17 mouse cellular contexts compared by ENCODE assay signal in the genomic region with DNA sequence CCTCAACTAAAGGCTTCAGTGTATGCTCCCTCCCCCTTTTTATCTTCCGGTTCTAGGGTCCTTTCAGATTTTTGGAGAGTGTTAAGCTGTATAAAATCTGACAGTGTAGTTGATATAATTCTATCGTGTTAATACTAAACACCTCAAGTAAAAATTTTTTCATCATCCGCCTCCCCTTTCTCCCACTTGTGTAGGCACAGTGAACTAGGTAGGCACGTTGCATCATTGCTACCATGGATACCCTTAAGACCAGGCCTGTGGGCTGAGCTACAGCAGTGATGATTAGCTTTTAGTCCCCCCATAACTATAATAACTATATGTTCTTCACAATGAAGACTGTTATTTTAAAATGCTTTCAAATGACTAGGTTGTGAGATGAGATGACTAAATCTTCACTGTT. TPM values are rescaled to one million over a fixed set of nuclear protein-coding genes. Genes with fewer than 3 reads are reported as not detected.
DNase-seq lines count a peak whose midpoint lies in the region; TF ChIP-seq lines count a peak whose summit lies in the region.
"Had no signal": no experiment of that assay in that cellular context is flagged by ENCODE, and none has a peak within 500 bp of the region (broad histone marks: within the 10 kb centered on the region; RNA-seq: fewer than 3 reads in every experiment).

No protein-coding gene starts in this region.

- intact Hi-C loops in gastrocnemius, adult 2 months (cut with DNase I) = no loop called here
- intact Hi-C loops in left cerebral cortex, adult 2 months (cut with DNase I) = loop anchor here (2.0 kb wide), 1 partner anchor 99 kb away; no protein-coding TSS in a partner anchor
- intact Hi-C loops in left cerebral cortex, postnatal 36 days (cut with DNase I) = loop anchor here (5.0 kb wide), 1 partner anchor 105 kb away; no protein-coding TSS in a partner anchor

- H3K9me3 ChIP-seq in MEL (replicated peaks; ENCODE audit: insufficient read depth, low read length) = no peaks in the 10 kb centered on the region
- H3K9me3 ChIP-seq: embryonic facial prominence, embryonic 13.5 days; forebrain, embryonic 12.5 days; heart, embryonic 12.5 days; hindbrain, embryonic 10.5 days had no signal

- no peak overlapping the region for H3K4me3 ChIP-seq in gastrocnemius, adult 2 months
- H3K4me3 ChIP-seq in left cerebral cortex, adult 2 months = peak overlapping the region; percentile 52
- H3K4me3 ChIP-seq in MEL (ENCODE audit: control insufficient read depth in 1 of 2, insufficient read depth in 1 of 2, low read depth in 2 of 2, low read length in 2 of 2) = no peak overlapping the region
- H3K4me3 ChIP-seq: embryonic facial prominence, embryonic 13.5 days; forebrain, embryonic 12.5 days; heart, embryonic 12.5 days; hindbrain, embryonic 10.5 days had no signal

- TF ChIP-seq EP300 in MEL (IDR thresholded peaks at IDR 0.05; ENCODE audit: low read depth in 1 of 2, low read length in 2 of 2) = no peak

- TF ChIP-seq RAD21 in MEL (IDR thresholded peaks at IDR 0.05; ENCODE audit: low read depth, low read length) = no peak

- no peaks in the 10 kb centered on the region for H3K27me3 ChIP-seq in MEL (ENCODE audit: control insufficient read depth in 1 of 2, insufficient read depth in 2 of 2, low read length in 2 of 2)
- H3K27me3 ChIP-seq: embryonic facial prominence, embryonic 13.5 days; forebrain, embryonic 12.5 days; heart, embryonic 12.5 days had no signal

- H3K27ac ChIP-seq in gastrocnemius, adult 2 months = peak overlapping the region; percentile 56
- H3K27ac ChIP-seq in left cerebral cortex, adult 2 months = peak overlapping the region; percentile 87
- H3K27ac ChIP-seq in MEL (ENCODE audit: control insufficient read depth, low read depth, low read length) = no peak overlapping the region
- H3K27ac ChIP-seq: embryonic facial prominence, embryonic 13.5 days; forebrain, embryonic 12.5 days; hindbrain, embryonic 10.5 days; hindbrain, embryonic 14.5 days had no signal

- TF ChIP-seq POLR2A in MEL (IDR thresholded peaks at IDR 0.05; ENCODE audit: control insufficient read depth in 1 of 2, insufficient read depth in 1 of 2, low read depth in 1 of 2, low read length in 2 of 2, poor library complexity in 1 of 2) = no peak

- peaks cover 5% of the 10 kb centered on the region; the same call in 1 of the 2 replicates for H3K79me2 ChIP-seq in MEL (ENCODE audit: control insufficient read depth, insufficient read depth, low read length, poor library complexity)

- peaks cover 0 to 21% of the 10 kb centered on the region in 2 experiments; a peak in 3 of 4 replicates for H3K36me3 ChIP-seq in MEL (ENCODE audit: control insufficient read depth in 1 of 2, insufficient read depth in 2 of 2, low read length in 2 of 2)
- H3K36me3 ChIP-seq: embryonic facial prominence, embryonic 13.5 days; forebrain, embryonic 12.5 days; heart, embryonic 12.5 days; hindbrain, embryonic 10.5 days had no signal

- peaks cover 3 to 9% of the 10 kb centered on the region in 2 experiments; a peak in 3 of 4 replicates for H3K4me1 ChIP-seq in MEL (ENCODE audit: control insufficient read depth in 1 of 2, insufficient read depth in 2 of 2, low read length in 2 of 2)

- no peak overlapping the region for H3K9ac ChIP-seq in MEL (ENCODE audit: control insufficient read depth, low read depth, low read length, poor library complexity, severe bottlenecking)
- H3K9ac ChIP-seq: embryonic facial prominence, embryonic 13.5 days; forebrain, embryonic 12.5 days; heart, embryonic 12.5 days; hindbrain, embryonic 14.5 days had no signal

- TF ChIP-seq CTCF in gastrocnemius, adult 2 months (IDR thresholded peaks at IDR 0.05) = no peak
- TF ChIP-seq CTCF in left cerebral cortex, adult 2 months (IDR thresholded peaks at IDR 0.05) = no peak
- TF ChIP-seq CTCF in MEL (IDR thresholded peaks at IDR 0.05 in 2 of 3, conservative IDR thresholded peaks at IDR 0.05 in 1 of 3; ENCODE audit: control insufficient read depth in 1 of 3, insufficient read depth in 1 of 3, low read depth in 2 of 3, low read length in 3 of 3, poor library complexity in 1 of 3, severe bottlenecking in 1 of 3) = no peak

- DNase-seq in gastrocnemius, adult 2 months = no peak
- no peak for DNase-seq in gastrocnemius, adult 18-20 months (ENCODE audit: low spot score)
- DNase-seq in left cerebral cortex, adult 2 months (ENCODE audit: extremely low spot score in 1 of 2, low spot score in 2 of 2) = no peak
- no peak for DNase-seq in left cerebral cortex, postnatal 36 days (ENCODE audit: low spot score in 2 of 2)
- no peak for DNase-seq in MEL (ENCODE audit: low read depth, low spot score)
- peak; percentile 75 for DNase-seq in brain, adult 2 months (ENCODE audit: low read depth, low spot score)
- DNase-seq in retina, embryonic 14.5 days (ENCODE audit: low spot score) = no peak
- DNase-seq in adrenal gland, postnatal 14 days = no peak
- DNase-seq: adrenal gland, postnatal 10 days; cerebellum, adult 8-10 months; cerebellum, postnatal 25 days; gastrocnemius, postnatal 25 days had no signal

TF ChIP-seq in MEL, 35 proteins besides CTCF, POLR2A, EP300 and RAD21:
- TF ChIP-seq ZNF384 (IDR thresholded peaks at IDR 0.05; ENCODE audit: low read depth, low read length) (peak; percentile 57), TCF12 (IDR thresholded peaks at IDR 0.05; ENCODE audit: low read depth, low read length) (no peak)
TF ChIP-seq in MEL: peak in this region for 1.

RNA-seq across cellular contexts. Expression of gene Dlg1, which starts 34.1 kb away (rescaled TPM):
- total RNA-seq in gastrocnemius, adult 2 months (2021) = 10 to 100 TPM; 58.7 to 60.8 TPM
- total RNA-seq in gastrocnemius, adult 18-20 months (2021) = 10 to 100 TPM; 59.5 to 60.6 TPM
- 100 to 1,000 TPM; 185 to 202 TPM for total RNA-seq in left cerebral cortex, adult 2 months (2021)
- total RNA-seq in left cerebral cortex, postnatal 36 days (2021) = 100 to 1,000 TPM; 178 to 190 TPM
- 24.9 and 25.7 TPM in 2 replicates for total RNA-seq in MEL (2012; rRNA removed)
- 10 to 100 TPM; 33.9 to 74.6 TPM for polyA plus RNA-seq in MEL (2012; ENCODE audit: insufficient read depth in 1 of 2, insufficient read length in 2 of 2, low read depth in 1 of 2, low replicate concordance in 2 of 2, missing spikeins in 1 of 2)
- 94.7 and 96.5 TPM in 2 replicates for total RNA-seq in adrenal gland, postnatal 14 days (2021)
